Mouse (Mus musculus) cerebellum, adult 2 months (tissue): ENCODE results near the gene Olfr1031.
"Not testable (repeated sequence)": the region's sequence is repeated elsewhere in the genome, so short reads cannot be mapped to it uniquely, and the experiment has no call there.

Experiments
- CTCF ChIP-seq: fragments of 200-500 bp; IDR thresholded peaks from 2 replicates; pipeline ENCODE4 v1.5.1; 2011; ENCODE audit warnings: low read depth, mild to moderate bottlenecking, control low read depth, low read length, moderate library complexity, borderline replicate concordance; ENCODE audit not compliant: insufficient read depth
- POLR2A ChIP-seq: fragments of 200-500 bp; IDR thresholded peaks from 2 replicates; pipeline ENCODE4 v1.6.1; 2011; ENCODE audit warnings: low read length, control low read depth, borderline replicate concordance; ENCODE audit not compliant: insufficient read depth

- not testable (repeated sequence) for TF ChIP-seq CTCF, POLR2A
Measured at GRCm38 (mm10) chr2:86021518-86021917, 31.4 kb downstream of the Olfr1031 start.
